Mouse (Mus musculus) CH12.LX (cell line): ENCODE measurements around the gene Ibsp.

ENCODE experiments used
- CTCF ChIP-seq, 2 experiments: IDR thresholded peaks in 1 of 2; conservative IDR thresholded peaks in 1 of 2; 2 replicates each; pipeline ENCODE4 v1.5.1; 2011 to 2012; ENCODE audit warnings: low read depth in 2 of 2, low read length in 2 of 2, improper control_type of control experiment in 1 of 2, inconsistent platforms in 1 of 2, mild to moderate bottlenecking in 1 of 2, moderate library complexity in 1 of 2
- EP300 ChIP-seq: IDR thresholded peaks from 2 replicates; pipeline ENCODE4 v1.6.1; 2011; ENCODE audit warnings: low read length, improper control_type of control experiment
- ETS1 ChIP-seq: conservative IDR thresholded peaks from 2 replicates; pipeline ENCODE4 v1.6.1; 2012; ENCODE audit warnings: low read depth, mild to moderate bottlenecking, inconsistent platforms, low read length, improper control_type of control experiment, moderate library complexity
- HCFC1 ChIP-seq: IDR thresholded peaks from 2 replicates; pipeline ENCODE4 v1.6.1; 2012; ENCODE audit warnings: low read depth, mild to moderate bottlenecking, inconsistent platforms, low read length, improper control_type of control experiment
- MAZ ChIP-seq: IDR thresholded peaks from 2 replicates; pipeline ENCODE4 v1.6.1; 2012; ENCODE audit warnings: low read depth, mild to moderate bottlenecking, inconsistent platforms, low read length, improper control_type of control experiment, moderate library complexity
- POLR2A ChIP-seq: IDR thresholded peaks from 2 replicates; pipeline ENCODE4 v1.6.1; 2011; ENCODE audit warnings: low read depth, mild to moderate bottlenecking, improper control_type of control experiment, low read length
- SIN3A ChIP-seq: IDR thresholded peaks from 2 replicates; pipeline ENCODE4 v1.6.1; 2012; ENCODE audit warnings: low read length, improper control_type of control experiment, inconsistent platforms
- TBP ChIP-seq: conservative IDR thresholded peaks from 2 replicates; pipeline ENCODE4 v1.6.1; 2011; ENCODE audit warnings: low read depth, low read length, improper control_type of control experiment
- TCF12 ChIP-seq: IDR thresholded peaks from 2 replicates; pipeline ENCODE4 v1.6.1; 2014; ENCODE audit warnings: low read depth, mild to moderate bottlenecking, inconsistent platforms, low read length, improper control_type of control experiment
- ZC3H11A ChIP-seq: IDR thresholded peaks from 2 replicates; pipeline ENCODE4 v1.6.1; 2012; ENCODE audit warnings: low read depth, mild to moderate bottlenecking, inconsistent platforms, low read length, improper control_type of control experiment

GRCm38 (mm10) chr5:104325029-104325428 lies 26.1 kb downstream of the Ibsp start, which contains the start of gene Mepe:
- TF ChIP-seq TBP (no peak), ZC3H11A (no peak), POLR2A (no peak), CTCF (conservative IDR thresholded peaks at IDR 0.05 in 1 of 2, IDR thresholded peaks at IDR 0.05 in 1 of 2; ENCODE audit: low read depth in 2 of 2, low read length in 2 of 2) (no peak), ETS1 (no peak), MAZ (no peak), EP300 (no peak), TCF12 (no peak), HCFC1 (no peak), SIN3A (no peak)
